Mouse (Mus musculus) lung, postnatal 0 days (tissue): ENCODE data around the gene Pitpnc1.

ENCODE experiments used
- CTCF ChIP-seq: IDR thresholded peaks from 2 replicates; pipeline ENCODE4 v1.5.1; 2016; ENCODE audit warnings: antibody characterized with exemption, mild to moderate bottlenecking
- EP300 ChIP-seq: IDR thresholded peaks from 2 replicates; pipeline ENCODE4 v1.6.1; 2016; ENCODE audit warnings: antibody characterized with exemption, mild to moderate bottlenecking, control low read depth

- TF ChIP-seq EP300 (no peak), CTCF (no peak)
Measured at GRCm38 (mm10) chr11:107479862-107480203, 9.3 kb upstream of the Pitpnc1 start.
